Mouse (Mus musculus): ENCODE results near the gene D430042O09Rik.

The D430042O09Rik gene

DNA sequence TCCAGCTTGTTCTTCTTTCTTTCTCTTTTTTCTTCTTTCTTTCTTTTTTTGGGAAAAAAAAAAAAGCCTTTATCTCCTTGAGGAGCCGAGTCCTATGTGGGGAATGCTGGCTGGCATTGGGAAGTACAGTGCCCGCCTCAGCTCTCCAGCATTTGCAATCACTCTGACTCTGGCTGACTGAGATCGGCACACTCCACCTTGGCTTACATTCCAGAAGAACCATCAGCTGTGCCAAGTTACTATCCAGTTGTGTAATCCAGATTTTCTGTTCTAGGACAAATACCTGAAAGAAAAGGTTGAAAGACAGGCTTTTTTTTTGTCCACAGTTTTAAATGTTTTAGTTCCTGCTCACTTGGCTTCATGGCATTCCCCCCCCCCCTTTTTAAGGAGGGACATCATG is 100.5 kb downstream of the D430042O09Rik start:
- DNase-seq (ENCODE audit: low spot score) = no peak

DNA sequence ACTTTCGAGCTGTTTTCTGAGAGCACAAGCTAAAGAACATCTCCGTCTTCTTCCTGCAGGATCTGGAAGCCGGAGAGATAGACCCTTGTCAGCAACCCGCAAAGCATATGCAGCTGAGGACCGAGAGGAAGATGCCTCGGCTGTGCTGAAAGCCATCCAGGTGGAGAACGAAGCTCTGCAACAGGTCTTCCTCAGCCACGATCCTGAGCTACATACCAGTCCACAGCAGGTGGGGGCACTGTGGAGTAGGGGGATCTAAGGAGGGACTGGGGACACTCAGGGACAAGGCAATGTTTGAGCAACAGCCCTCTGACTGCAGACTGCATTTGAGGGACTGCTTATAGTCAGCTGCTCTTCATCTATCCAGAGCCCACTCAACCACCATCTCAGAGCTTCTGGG is 105.0 kb downstream of the D430042O09Rik start:
- no peak for DNase-seq (ENCODE audit: low spot score)

DNA sequence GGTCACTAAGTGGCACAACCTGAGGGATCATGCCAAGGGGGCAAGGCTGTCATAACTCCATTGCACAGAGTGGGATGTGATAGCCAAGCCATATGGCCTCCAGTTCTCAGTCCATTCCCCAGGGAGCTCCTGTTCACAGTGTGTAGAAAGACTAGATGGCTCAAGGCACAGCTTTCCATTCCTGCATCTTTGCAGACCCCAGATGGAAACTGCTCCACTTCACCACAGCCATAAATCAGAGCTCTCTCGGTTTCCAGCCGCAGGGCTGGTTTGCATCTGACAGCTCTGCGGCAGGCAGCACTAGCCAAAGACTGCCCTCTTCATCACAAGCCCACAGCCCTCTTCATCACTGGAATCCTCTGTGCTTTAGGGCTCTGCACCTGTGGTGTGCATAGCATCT is 108.0 kb downstream of the D430042O09Rik start:
- no peak for DNase-seq (ENCODE audit: low spot score)

DNA sequence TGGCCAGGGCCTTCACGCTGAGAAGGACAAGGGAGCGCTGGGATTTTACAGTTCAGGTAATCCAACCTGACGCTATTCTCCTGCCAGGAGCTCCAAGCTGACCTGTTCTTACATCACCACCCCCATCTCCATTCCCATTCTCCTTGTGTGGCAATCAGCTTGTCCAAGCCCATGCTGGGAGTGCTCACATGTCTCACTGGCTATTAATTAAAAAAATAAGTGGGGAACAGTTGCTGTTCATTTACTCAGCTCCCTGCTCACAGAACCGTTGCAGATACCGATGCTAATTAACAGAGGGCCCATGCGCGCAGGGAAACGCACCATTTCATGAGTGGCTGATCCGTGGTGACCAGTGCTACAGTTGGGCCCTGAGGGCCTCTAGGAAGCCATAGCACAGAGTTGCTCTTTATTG is 110.6 kb downstream of the D430042O09Rik start:
- DNase-seq (ENCODE audit: low spot score) = no peak

DNA sequence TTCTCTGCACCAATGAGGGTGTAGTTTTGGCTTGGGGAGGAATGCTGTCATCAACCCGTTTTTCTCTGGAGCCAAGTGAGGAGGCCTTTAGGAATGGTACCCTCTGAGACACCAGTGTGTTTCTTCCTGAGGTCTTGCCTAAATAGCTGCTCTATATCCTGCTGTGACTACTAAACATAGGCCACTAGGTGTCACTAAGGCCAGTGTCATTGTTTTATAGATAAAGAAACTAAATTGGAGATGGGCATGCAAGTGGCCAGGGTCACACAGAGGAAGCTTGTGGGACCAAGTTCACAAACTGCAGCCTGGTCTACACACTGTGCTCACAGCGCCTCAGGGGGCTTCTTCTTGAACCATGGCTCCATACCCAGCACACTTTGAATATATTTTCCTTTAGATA is 112.5 kb downstream of the D430042O09Rik start:
- DNase-seq (ENCODE audit: low spot score) = no peak

DNA sequence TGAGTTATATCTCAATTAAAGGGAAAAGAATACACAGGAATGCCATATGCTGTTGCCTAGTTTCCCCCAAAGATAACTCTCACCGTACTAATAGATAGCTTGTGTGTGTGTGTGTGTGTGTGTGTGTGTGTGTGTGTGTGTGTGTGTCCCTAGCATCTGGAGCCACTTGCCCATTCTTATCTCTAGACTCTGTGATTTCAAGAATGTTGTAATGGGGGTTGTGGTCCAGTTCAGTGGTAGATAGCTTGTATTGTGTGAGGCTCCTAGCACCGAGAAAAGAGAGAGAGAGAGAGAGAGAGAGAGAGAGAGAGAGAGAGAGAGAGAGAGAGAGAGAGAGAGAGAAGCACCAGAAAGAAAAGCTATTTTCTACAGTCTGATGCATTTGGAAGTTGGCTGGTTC is 118.7 kb downstream of the D430042O09Rik start:
- no peak for DNase-seq (ENCODE audit: low spot score)

DNA sequence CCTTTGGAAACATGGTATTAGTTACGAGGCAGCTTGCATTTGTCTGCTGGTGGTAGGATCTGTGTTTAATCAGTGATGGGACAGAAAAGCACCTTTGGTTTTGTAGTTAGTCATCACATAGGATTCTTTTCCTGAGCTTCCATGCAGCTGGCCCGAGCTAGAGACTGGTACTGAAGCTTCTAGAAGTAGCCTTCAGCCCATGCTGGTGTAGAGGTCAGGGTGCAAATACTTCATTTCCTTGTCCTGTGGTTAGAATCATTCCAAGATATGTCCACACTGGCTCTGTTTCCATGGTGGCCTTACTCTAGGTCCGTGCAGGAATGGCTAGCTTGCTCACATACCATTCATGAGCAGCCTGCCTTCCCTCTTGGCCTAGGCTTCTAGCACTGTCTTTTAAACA is 119.2 kb downstream of the D430042O09Rik start:
- no peak for DNase-seq (ENCODE audit: low spot score)

DNA sequence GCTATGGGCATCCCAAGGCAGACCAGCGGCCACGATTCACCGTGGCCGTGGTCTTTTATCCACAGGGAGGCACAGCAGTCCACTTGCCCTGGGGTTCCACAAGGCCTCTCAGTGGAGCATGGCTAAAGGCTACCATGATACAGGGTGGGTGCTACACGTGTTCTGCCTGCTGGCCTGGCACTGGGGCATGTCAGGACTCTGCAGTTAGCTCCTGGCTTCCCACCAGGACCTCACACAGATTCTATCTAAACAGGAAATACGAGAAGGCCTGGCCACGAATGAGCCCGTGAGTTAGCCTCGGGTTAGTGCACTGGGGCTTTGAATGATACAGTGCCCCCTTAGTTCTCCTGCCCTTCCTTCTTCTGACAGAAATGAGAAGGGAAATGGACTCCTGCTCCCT is 119.7 kb downstream of the D430042O09Rik start:
- no peak for DNase-seq (ENCODE audit: low spot score)

DNA sequence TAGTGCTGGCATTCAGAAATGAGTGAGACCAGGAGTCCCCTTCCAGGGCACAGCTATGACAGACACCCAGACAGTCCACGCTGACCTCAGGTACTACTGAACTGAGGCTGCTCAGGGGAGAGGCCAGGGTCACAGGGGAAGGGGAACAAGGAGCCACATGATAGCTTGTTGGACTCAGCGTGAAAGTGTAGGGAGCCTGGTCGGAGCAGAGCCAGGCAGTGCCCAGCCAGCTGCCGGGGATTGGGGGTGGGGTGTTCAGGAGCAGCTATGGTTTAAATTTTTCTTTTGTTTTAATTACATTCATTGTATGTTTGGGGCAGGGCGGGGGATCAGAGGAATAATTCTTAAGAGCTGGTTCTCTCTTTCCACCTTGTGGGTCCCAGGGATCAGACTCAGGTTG is 120.9 kb downstream of the D430042O09Rik start:
- no peak for DNase-seq (ENCODE audit: low spot score)

DNA sequence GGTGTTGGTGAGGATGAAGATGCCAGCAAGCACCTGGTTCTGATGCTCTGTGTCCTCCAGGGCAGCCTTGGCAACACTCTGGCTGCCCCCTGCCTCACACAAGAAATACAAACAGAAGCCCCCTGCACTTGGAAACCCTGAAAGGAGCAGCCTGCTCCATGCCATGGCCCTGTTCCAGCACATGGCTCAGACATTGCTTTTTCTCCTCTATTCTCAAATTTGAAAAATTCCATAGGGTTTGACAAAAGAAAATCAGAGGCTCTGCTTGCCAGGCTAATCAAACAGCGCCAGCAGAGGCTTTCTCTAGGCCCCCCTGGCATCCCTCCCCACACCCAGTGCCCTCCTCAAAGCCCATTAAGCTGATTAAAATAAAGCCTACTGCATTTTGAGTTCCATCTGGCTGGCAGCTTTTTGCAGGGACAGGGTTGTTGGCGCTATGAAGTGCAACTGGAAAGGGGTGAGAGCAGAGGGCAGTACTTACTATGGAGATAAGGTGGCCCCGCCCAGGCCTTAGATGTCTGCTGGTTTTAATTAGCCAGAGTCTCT is 121.5 kb downstream of the D430042O09Rik start:
- no peak for DNase-seq (ENCODE audit: low spot score)

DNA sequence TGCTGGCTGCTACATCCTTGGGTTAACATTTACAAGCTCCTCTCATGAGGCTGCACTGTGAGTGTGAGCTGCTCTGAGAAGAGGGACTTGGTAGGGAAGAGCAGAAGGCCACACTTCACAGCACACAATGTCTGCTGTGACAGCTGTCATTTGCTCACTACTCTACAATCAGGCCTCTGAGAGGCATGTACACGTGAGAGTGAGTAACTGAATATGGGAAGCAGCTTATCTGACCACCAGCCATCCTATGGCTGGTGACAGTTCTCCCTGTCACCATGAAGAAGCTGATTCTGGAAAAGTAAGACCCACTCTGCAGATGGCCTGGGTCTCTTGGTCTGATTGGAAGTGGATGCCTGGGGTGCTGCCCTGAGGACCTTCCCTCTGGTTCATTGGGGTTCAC is 125.1 kb downstream of the D430042O09Rik start:
- no peak for DNase-seq (ENCODE audit: low spot score)

DNA sequence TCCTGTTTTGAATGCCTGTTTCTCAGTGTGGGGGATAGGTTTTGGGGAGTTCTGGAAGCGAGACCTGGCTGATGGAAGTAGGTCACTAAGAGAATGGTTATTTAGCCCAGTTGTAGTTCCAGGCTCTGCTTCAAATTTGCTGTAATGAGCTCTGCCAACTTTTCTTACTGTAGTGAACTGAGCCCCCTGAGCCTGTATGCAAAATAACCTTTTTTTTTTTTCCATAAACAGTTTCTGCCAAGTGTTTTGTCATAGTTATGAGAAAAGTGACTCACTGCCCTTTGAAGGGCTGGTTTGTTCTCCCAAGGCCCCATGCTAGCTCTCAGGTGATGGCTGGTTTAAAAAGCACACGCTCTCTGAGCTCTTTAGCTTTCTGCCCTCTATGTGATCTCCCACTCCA is 125.8 kb downstream of the D430042O09Rik start:
- DNase-seq (ENCODE audit: low spot score) = no peak

DNA sequence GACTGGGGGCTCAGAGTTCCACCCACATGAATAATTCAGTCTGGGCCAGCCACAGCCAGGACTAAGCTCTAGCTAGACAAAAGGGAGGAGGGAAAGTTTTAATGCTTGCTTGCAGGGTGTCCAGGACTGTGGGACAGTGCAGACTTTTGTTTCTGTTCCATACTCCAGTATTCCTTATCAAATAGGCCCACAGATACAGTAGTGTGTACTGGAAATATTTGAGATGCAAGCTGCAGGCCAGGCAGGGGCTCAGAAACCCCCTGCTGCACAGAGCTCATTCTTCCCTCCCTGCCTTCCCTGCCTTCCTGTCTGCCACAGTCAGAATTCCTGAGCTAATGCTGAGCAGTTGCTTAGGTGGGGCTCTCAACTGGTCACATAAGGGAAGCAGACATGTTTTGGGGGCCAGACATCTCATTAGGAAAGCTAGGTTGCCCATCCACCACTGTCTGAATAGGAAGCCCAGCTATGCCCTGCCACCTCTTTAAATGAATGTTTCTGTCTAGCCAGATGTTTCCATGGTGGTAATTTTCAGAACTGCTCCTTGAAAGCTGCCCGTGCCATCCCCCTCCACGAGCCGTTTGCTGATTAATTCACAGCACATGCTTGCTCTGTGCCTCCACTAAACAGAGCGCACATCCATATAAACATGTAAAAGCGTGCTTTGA is 130.5 kb downstream of the D430042O09Rik start:
- DNase-seq (ENCODE audit: low spot score) = no peak

DNA sequence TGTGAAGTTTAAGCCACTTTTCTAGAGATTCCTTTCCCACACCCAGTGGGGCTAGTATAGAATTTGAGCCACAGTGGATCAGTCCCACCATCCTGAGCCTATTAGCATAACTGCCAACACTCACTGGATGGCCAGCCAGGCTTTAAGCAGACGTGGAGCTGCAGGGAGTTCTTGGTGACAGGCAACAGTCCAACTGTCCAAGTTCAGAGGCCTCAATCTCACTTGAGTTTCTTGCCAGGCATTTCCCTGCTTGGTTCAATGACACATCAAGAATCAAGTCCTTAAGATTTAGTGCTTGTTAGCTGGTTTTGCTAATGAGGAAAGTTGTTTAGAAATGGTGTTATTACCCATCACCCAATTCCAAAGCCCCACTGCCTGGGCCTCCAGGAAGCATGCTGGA is 137.9 kb downstream of the D430042O09Rik start:
- DNase-seq (ENCODE audit: low spot score) = no peak

DNA sequence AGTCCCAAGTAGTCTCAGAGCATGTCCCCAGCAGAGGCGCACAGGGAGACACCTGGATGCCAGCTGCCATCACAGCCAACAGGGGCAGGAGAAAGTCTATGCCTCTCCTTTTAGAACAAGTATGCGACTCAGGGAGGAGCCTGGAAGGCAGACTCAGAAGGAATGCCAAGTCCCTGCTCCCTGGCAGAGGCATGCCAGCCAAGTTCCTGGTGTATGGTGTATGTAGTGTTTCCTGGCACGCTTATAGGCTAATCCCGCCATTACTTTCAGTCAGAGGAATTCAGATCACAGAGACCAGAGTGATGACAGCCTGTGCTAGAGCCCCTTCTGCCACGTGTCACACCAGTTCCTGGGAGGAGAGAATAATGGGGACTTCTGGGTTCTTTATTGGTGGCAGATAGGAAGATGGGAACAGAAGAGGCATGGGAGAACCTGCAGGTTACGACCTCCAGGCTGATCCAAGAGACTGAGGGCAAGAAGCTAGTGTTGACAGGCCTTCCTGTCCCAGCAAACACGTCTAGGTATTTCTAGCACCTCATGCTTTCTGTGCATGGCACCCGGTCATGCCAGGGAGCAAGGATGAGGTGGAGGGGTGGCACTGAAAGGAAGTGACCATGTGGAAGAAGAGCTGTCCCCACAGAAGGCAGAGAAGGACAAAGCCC is 139.3 kb downstream of the D430042O09Rik start:
- no peak for DNase-seq (ENCODE audit: low spot score)

DNA sequence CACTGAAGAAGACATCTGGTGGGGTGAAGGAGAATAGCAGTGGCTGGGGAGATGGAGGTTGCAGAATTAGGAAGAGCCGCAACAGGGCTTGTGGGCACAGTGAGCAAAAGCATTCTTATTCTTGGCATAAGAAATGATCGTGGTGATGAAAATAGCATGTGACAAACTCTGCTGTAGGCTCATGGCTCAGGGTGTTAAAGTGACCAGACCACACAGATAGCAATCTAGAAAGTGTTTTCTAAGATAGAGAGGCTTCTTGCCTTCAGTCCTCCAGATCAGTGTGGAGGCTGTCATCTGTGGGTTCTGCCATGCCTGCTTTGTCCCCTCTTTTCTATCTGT is 139.8 kb downstream of the D430042O09Rik start:
- DNase-seq (ENCODE audit: low spot score) = no peak

DNA sequence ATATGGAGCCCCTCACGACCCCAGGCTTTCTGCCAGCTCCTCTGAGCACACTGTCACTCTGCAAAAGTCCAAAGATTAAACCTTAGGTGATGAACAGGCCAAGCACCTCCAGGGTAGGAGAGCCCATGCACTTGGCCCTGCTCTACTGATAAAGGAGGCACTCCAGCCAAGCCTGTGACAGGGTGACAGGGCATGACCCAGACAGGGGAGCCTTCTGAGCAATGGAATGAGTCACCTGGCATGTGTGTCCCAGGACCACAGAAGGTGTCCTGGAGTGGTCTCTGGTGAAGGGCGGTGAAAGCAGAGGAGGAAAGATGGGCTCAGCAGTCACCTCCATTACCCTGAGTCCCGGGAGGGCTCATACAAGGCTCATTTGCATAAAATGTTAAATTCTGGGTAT is 151.9 kb downstream of the D430042O09Rik start:
- DNase-seq (ENCODE audit: low spot score) = no peak

DNA sequence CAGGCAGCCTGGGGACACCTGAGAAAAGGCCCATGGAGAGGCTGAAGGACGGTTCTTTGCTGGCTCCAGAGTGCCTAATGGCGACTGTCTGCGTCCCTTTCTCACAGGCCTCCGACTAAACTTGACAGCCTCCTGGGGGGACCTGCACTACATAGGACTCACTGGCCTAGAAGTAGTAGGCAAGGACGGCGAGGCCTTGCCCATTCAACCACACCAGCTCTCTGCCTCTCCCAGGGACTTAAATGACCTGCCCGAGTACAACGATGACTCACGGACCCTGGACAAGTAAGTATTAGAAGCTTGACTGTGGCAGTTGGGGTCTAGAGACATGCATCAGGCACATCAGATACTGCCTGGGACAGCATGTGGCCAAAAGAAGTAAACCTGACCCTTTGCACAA is 152.7 kb downstream of the D430042O09Rik start:
- no peak for DNase-seq (ENCODE audit: low spot score)

DNA sequence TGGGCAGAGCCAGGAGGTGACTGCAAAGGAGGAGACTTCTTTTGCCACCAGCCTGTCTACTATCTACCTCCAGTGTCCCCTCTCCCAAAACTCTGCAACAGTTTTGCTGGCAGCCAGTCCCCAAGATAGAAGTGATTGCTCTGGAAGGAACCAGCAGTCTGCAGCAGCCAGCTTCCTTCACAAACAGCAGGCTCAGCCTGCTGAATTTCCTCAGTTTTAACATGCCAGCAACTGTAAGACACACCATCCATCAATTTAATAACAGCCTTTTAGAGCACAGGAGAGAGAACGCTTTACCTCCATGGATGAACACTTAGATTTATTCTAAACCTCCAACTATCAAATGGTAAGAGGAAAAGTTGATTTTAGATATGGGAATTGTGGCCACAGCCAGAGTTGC is 156.3 kb downstream of the D430042O09Rik start:
- no peak for DNase-seq (ENCODE audit: low spot score)

DNA sequence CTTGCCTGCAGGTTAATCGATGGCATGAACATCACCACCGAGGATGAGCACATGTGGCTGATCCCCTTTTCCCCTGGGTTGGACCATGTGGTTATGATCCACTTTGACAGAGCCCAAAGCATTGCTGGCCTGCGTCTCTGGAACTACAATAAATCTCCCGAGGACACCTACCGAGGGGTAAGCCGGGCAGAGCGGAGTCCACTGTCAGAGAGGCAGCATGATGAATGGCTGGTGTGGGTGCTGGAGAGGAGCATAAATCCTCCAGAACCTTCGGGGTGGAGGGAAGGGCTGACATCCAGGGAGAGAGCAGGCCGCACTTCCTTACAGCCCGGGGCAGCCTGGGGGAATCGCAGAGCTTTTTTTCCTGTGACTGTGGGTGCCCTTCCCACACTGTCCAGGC is 157.5 kb downstream of the D430042O09Rik start:
- DNase-seq (ENCODE audit: low spot score) = no peak

DNA sequence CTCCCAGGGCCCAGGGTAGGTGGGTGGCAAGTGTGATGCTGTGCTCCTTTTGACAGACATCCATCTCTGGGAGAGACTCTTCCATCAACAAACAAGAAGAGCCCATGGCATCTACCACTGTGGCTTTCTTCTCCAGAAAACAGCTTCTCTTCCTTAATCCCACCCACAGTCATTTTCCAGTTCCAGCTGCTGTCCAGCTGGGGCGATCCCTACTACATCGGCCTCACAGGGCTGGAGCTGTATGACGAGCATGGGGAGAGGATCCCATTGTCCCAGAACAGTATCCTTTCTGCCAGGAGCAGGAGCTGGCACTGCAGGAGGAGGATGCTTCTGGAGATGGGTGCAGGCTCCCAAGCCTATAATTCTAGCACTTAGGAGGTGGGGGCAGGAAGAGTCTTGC is 160.9 kb downstream of the D430042O09Rik start:
- no peak for DNase-seq (ENCODE audit: low spot score)

DNA sequence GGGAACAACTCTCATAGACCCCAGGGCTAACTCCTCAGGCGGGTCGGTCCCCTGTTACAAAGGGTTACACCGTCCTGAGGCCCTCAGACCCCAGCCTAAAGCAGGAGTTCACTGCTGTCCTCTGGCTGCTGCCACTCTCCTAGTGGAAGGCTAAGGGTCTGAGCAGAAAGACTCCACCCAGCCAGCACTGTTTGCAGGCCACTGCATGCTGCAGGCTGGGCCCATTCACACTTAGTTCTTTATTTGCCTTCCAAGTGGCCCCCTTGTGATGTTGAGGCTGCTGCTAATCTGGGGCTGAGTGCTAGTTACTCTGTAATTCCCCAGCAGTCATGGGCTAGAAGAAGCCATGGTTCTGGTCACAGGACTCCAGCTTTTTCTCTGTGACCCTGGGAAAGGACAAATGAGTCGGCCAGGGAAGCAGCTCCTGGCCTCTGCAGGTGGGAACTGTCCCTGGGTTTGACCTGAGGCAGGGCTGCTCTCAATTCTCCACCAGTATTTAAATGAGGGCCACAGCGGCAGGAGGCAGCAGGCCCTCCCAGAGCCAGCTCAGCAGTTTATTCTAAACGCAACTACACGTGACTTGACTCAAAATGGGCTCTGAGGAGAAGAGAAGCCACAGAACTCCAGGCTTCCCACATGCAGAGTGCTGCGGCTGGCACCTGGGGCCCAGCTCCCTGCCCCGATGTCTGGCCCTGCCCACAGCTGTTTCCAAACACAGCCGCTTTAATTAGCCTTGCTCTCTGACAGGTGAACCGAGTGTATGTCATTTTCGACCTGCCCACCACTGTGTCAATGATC is 163.9 kb downstream of the D430042O09Rik start:
- no peak for DNase-seq (ENCODE audit: low spot score)

DNA sequence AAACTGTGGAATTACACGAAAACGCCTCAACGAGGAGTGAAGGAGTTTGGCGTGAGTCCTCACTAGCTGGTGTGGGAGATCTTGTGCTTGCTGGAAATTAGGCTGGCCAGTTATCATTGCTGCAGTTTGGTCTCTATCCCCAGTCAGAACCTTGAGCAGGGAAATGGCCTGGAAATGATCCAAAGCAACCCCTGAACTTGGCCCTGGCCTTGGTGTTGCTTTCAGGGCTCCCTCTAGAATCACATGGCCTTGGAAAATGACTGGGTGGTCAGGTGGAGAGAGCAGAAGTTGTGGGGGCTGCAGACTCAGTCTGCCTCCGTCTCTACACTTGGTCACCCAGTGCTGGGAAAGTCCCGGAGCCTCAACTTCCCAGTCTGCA is 164.5 kb downstream of the D430042O09Rik start:
- no peak for DNase-seq (ENCODE audit: low spot score)
